Mouse (Mus musculus) heart, embryonic 13.5 days (tissue): ENCODE results near the gene Cyp2t4. TPM values are rescaled to one million over a fixed set of nuclear protein-coding genes. Genes with fewer than 3 reads are reported as not detected.

Experiments used
- ATAC-seq: fragments of 200-750 bp; cut with Nextera tagmentation; 2 replicates; pipeline ENCODE4 v1.8.0; 2017; ENCODE audit warnings: moderate TSS enrichment; ENCODE audit not compliant: insufficient number of reproducible peaks, low FRiP score, low TSS enrichment; ENCODE audit errors: extremely low read depth
- H3K27ac ChIP-seq: fragments of 300-500 bp; sonication (generic); replicated peaks from 2 replicates; pipeline ENCODE4 v1.5.1; 2015; ENCODE audit warnings: moderate library complexity, mild to moderate bottlenecking, inconsistent platforms
- H3K27me3 ChIP-seq: fragments of 300-500 bp; sonication (generic); replicated peaks from 2 replicates; pipeline ENCODE4 v1.6.1; 2015; ENCODE audit warnings: mild to moderate bottlenecking, inconsistent platforms
- H3K36me3 ChIP-seq: fragments of 300-500 bp; sonication (generic); 2 replicates; pipeline ENCODE4 v1.6.1; 2015; ENCODE audit warnings: mild to moderate bottlenecking, inconsistent platforms
- H3K4me1 ChIP-seq: fragments of 300-500 bp; sonication (generic); 2 replicates; pipeline ENCODE4 v1.6.1; 2015; ENCODE audit warnings: inconsistent platforms
- H3K4me2 ChIP-seq: fragments of 300-500 bp; sonication (generic); 2 replicates; pipeline ENCODE4 v1.6.1; 2015; ENCODE audit warnings: inconsistent platforms, mild to moderate bottlenecking, moderate library complexity
- H3K4me3 ChIP-seq: fragments of 300-500 bp; sonication (generic); 2 replicates; pipeline ENCODE4 v1.5.1; 2015; ENCODE audit warnings: moderate library complexity, mild to moderate bottlenecking, inconsistent platforms
- H3K9ac ChIP-seq: fragments of 300-500 bp; sonication (generic); 2 replicates; pipeline ENCODE4 v1.6.1; 2015; ENCODE audit warnings: inconsistent platforms, mild to moderate bottlenecking, moderate library complexity
- H3K9me3 ChIP-seq: fragments of 300-500 bp; sonication (generic); 2 replicates; pipeline ENCODE4 v1.6.1; 2016; ENCODE audit warnings: inconsistent platforms
- WGBS: fragments of 180-500 bp; shearing (Covaris S2); methylation state at CpG from one replicate; pipeline ENCODE4 v1.1.7; 2015; ENCODE audit warnings: mixed read lengths; 5-methylcytosine and 5-hydroxymethylcytosine counted together
- polyA plus RNA-seq: library from polyadenylated mRNA; unstranded; fragments of >200 nt; fragmentation: Nextera tagmentation; extraction: Ambion mirVana; gene quantifications from 2 replicates; pipeline ENCODE4 v1.2.1, GENCODE M21; 2015

The Cyp2t4 gene
- polyA plus RNA-seq, 1 experiment from 2014 or later: 0.12 TPM

DNA sequence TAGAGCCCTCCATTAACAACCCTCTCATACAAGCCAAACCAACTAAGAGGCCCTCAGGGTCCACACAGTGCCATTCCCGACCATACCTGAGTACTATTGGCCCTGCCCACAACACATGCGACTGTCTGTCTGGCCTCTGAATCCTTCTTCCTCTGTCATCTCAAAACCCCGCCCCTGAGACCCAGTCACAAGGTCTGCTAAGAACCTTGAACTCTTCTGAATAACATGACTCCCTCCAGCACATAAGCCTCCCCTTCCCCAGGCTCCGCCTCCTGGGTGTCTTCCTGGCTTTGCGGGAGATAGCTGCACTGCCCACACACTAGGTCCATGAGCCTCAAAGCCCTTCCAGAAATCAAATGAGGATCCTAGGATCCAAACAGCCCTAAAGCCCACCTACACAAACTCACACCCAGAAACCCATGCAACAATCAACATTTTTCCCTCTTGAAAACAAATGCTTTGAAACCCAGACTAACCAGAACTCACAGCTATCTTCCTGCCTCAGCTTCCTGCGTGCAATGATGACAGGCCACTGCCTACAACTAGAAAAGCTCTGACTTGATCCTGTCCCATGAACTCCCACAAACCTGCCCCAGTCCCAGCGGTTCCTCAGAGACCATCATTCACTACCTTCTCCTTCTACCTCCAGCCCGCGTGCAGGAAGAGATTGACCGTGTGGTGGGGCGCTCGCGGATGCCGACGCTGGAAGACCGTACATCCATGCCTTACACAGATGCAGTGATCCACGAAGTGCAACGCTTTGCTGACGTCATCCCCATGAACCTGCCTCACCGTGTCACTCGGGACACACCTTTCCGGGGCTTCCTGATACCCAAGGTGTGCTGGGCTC, 22.8 kb upstream of the Cyp2t4 start:
- H3K4me1 ChIP-seq: peaks cover 6% of the 10 kb centered on the region
- H3K27me3 ChIP-seq: no peaks in the 10 kb centered on the region
- H3K9me3 ChIP-seq: 0 out of 2 replicates have a peak, but pooled peaks cover 3% of the 10 kb centered on the region
- H3K27ac ChIP-seq: no peak overlapping the region
- ATAC-seq: no peak
- 83% methylated on average over 22 of the region's 22 CpGs for WGBS
- H3K4me3 ChIP-seq: no peak overlapping the region
- no peak overlapping the region for H3K4me2 ChIP-seq
- no peaks in the 10 kb centered on the region for H3K36me3 ChIP-seq
- no peak overlapping the region for H3K9ac ChIP-seq

DNA sequence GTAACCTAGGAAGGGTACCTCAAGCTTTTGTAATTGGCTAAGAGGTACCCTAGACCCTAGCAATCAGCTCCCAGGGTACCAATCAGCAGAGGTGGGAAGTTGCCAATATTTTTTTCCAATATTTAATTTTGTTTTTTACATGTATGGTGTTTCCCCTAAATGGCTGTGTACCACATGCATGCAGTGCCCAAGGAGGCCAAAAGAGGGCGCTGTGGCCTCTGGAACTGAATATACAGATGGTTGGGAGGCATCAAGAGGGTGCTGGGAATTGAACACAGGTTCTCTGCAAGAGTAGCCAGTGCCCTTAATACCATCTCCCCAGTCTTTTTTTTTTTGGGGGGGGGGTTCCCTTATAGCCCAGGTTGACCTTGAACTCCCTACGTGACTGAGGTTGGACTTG, 22.1 kb upstream of the Cyp2t4 start:
- no peaks in the 10 kb centered on the region for H3K36me3 ChIP-seq
- H3K4me1 ChIP-seq: peaks cover 6% of the 10 kb centered on the region
- H3K9ac ChIP-seq: no peak overlapping the region
- H3K4me3 ChIP-seq: no peak overlapping the region
- no peak overlapping the region for H3K4me2 ChIP-seq
- no peak for ATAC-seq
- 0 out of 2 replicates have a peak, but pooled peaks cover 3% of the 10 kb centered on the region for H3K9me3 ChIP-seq
- H3K27me3 ChIP-seq: no peaks in the 10 kb centered on the region
- no peak overlapping the region for H3K27ac ChIP-seq
- WGBS: 55% methylated on average over 2 of the region's 2 CpGs

DNA sequence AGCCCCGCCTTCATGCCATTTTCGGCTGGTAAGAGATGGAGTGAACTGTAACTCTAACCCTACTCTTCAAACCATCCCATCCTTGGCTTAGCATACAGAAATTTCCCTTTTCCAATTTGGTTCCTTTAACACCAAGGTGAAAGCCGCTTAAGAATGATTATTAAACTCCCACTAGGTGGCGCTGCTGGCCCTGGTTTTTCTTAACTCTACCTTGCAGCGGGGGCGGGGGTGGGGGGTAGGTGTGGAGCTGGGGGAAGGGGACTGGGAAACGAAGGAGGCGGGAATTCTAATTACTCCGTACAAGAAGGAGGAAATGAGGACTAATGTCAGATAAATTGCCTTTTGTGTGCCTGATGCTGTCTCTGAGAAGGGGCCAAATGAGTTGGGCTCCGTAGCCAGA, 20.9 kb upstream of the Cyp2t4 start:
- H3K9me3 ChIP-seq: 0 out of 2 replicates have a peak, but pooled peaks cover 3% of the 10 kb centered on the region
- H3K9ac ChIP-seq: no peak overlapping the region
- H3K4me1 ChIP-seq: peaks cover 6% of the 10 kb centered on the region
- no peak overlapping the region for H3K4me2 ChIP-seq
- no peaks in the 10 kb centered on the region for H3K27me3 ChIP-seq
- ATAC-seq: no peak
- H3K36me3 ChIP-seq: no peaks in the 10 kb centered on the region
- H3K4me3 ChIP-seq: no peak overlapping the region
- H3K27ac ChIP-seq: no peak overlapping the region
- 12% methylated on average over 10 of the region's 10 CpGs for WGBS

DNA sequence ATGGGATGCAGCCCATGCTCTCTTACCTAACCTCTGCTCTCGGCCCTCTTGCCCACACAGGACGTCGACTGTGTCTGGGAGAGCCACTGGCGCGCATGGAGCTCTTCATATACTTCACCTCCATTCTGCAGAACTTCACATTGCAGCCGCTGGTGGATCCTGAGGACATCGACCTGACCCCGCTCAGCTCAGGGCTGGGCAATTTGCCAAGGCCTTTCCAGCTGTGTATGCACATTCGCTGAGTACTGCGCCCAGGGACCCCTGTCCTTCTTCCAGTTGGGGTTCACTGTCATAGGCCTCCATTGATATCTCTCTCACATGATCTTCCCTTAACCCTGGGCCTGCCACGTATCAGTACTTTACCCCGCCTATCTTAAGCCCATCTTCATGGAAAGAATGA, 20.4 kb upstream of the Cyp2t4 start:
- Histone ChIP-seq H3K4me3 (no peak overlapping the region), H3K27me3 (no peaks in the 10 kb centered on the region), H3K9ac (no peak overlapping the region), H3K36me3 (no peaks in the 10 kb centered on the region), H3K27ac (no peak overlapping the region), H3K9me3 (0 out of 2 replicates have a peak, but pooled peaks cover 3% of the 10 kb centered on the region), H3K4me2 (no peak overlapping the region), H3K4me1 (peaks cover 6% of the 10 kb centered on the region)
- WGBS: 40% methylated on average over 12 of the region's 12 CpGs
- ATAC-seq: no peak

DNA sequence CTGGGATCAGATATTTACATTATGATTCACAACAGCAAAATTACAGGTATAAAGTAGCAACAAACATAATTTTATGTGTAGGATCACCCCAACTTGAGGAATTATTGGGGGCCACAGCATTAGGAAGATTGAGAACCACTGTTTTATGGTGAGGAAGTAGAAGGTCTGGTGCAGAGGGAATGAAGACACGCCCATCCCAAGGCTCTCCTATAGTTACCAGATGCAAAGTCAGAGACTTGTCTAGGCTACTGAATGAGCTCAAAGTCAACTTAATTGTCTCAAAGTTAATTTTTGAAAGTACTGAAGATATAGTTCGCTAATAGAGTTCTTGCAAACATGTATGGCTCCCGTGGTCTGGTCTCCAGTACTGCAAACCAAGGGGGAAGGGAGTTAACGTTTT, 19.8 kb upstream of the Cyp2t4 start:
- H3K36me3 ChIP-seq: no peaks in the 10 kb centered on the region
- H3K27ac ChIP-seq: no peak overlapping the region
- no peaks in the 10 kb centered on the region for H3K27me3 ChIP-seq
- 0 out of 2 replicates have a peak, but pooled peaks cover 3% of the 10 kb centered on the region for H3K9me3 ChIP-seq
- H3K4me2 ChIP-seq: no peak overlapping the region
- H3K4me1 ChIP-seq: peaks cover 6% of the 10 kb centered on the region
- no peak for ATAC-seq
- 73% methylated on average over 4 of the region's 4 CpGs for WGBS
- H3K4me3 ChIP-seq: no peak overlapping the region
- H3K9ac ChIP-seq: no peak overlapping the region

DNA sequence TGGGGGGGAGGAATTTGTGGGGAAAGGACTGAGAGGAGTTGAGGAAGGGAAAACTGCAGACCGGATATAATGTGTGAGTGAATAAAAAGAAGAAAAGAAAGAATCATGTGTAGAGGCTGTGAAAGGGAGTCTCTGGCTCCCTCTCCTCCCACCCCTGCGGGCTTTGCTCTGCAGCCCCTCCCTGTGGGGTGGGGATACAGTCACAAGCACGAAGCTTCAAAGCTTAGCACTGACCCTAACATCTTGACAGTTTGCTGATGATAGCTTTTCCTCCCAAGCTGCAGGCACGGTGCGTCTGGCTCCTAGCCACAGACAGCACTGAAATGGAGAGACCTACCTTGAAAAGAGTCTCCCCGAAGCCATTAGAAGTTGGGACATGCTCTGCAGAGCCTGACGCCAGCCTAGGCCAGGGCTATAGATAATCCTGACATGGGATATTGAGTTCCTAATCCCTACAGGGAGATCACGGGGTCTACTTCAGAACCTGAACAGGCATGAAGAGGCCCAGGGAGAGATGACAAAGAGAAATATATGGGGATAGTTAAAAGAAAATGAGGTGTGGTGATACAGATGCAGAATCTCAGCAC, 17.0 kb upstream of the Cyp2t4 start:
- WGBS: 48% methylated on average over 8 of the region's 8 CpGs
- H3K9me3 ChIP-seq: peaks cover 6% of the 10 kb centered on the region; the same call in 1 of the 2 replicates
- H3K4me1 ChIP-seq: peaks cover 6% of the 10 kb centered on the region
- H3K9ac ChIP-seq: no peak overlapping the region
- no peaks in the 10 kb centered on the region for H3K36me3 ChIP-seq
- H3K27ac ChIP-seq: no peak overlapping the region
- H3K4me2 ChIP-seq: no peak overlapping the region
- no peak overlapping the region for H3K4me3 ChIP-seq
- H3K27me3 ChIP-seq: no peaks in the 10 kb centered on the region
- ATAC-seq: no peak

DNA sequence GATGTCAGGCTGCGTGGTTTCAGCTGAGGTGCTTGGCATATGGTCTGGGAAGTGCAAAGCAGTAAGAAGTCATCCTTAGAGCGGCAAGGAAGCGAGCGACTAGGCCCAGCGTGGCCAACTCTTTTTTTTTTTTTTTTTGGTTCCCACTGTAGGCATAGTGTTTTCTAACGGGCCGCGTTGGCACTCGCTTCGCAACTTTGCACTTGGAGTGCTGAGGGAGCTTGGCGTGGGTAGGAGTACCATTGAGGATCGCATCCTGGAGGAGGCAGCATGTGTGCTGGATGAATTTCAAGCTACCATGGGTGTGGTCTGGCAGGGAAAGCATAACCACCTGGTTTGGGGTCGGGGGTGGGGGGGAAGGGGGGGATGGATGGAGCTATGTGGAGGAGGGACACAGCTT, 2.5 kb downstream of the Cyp2t4 start:
- Histone ChIP-seq H3K27ac (no peak overlapping the region), H3K27me3 (no peaks in the 10 kb centered on the region), H3K36me3 (peaks cover 35% of the 10 kb centered on the region), H3K4me3 (no peak overlapping the region), H3K9ac (no peak overlapping the region), H3K4me2 (no peak overlapping the region), H3K9me3 (no peaks in the 10 kb centered on the region), H3K4me1 (peaks cover 12% of the 10 kb centered on the region)
- 77% methylated on average over 13 of the region's 13 CpGs for WGBS
- ATAC-seq: no peak

DNA sequence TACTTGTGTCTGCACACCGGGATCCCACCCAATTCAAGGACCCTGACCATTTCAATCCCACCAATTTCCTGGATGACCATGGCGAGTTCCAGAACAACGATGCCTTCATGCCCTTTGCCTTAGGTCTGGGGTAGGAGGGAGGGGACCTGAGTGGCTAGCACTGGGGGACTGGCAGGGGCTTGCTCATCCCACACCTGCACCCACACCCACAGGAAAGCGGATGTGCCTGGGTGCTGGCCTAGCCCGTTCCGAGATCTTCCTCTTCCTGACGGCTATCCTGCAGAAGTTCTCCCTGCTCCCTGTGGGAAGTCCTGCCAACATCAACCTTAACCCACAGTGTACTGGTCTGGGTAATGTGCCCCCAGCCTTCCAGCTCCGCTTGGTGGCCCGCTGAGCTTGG, 4.7 kb downstream of the Cyp2t4 start:
- Histone ChIP-seq H3K4me1 (peaks cover 32% of the 10 kb centered on the region), H3K36me3 (peaks cover 55% of the 10 kb centered on the region), H3K4me2 (no peak overlapping the region), H3K9ac (no peak overlapping the region), H3K9me3 (no peaks in the 10 kb centered on the region), H3K27me3 (no peaks in the 10 kb centered on the region), H3K27ac (no peak overlapping the region), H3K4me3 (no peak overlapping the region)
- 90% methylated on average over 9 of the region's 9 CpGs for WGBS
- no peak for ATAC-seq

DNA sequence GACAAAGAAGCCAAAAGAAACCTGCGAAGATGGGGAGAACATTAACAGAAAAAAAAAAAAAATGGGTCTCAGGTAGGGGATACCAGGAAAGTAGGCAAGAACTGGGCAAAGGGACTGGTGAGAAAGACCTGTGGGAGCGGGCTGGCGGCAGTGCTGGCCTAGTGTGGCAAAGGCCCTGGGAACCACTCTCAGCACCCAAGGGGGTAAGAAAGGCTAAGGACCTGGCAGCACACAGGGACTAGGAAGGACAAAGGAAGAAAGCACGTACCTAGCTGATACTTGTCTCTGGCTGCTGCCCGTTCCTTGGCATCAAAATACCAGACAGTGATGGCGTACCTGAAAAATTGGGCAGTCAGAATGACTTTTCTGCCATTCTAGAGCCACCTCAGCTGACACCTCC, 5.7 kb downstream of the Cyp2t4 start:
- H3K4me3 ChIP-seq: no peak overlapping the region
- H3K36me3 ChIP-seq: peaks cover 66% of the 10 kb centered on the region
- H3K9ac ChIP-seq: no peak overlapping the region
- H3K9me3 ChIP-seq: no peaks in the 10 kb centered on the region
- WGBS: 93% methylated on average over 6 of the region's 6 CpGs
- no peak overlapping the region for H3K4me2 ChIP-seq
- no peak for ATAC-seq
- H3K4me1 ChIP-seq: peaks cover 40% of the 10 kb centered on the region
- no peak overlapping the region for H3K27ac ChIP-seq
- no peaks in the 10 kb centered on the region for H3K27me3 ChIP-seq

DNA sequence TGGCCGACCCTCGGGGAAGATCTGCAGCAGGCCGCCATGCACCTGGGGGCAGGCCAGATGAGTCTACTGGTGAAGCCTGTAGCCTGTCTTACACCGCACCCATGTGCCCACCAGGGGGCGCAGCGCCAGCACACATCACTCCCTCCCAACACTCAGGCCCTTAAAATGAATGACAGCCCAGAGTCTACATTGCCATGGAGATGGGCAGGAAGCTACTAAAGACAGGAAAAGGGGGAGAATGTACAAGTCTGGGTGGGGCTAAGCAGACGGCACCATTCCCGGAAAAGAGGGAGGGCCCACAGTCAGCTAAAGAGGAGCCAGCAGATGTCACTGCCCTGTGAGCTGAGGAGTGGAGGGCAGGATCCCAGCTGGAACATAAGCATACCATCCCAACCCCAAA, 6.4 kb downstream of the Cyp2t4 start:
- no peak overlapping the region for H3K4me2 ChIP-seq
- H3K9me3 ChIP-seq: no peaks in the 10 kb centered on the region
- H3K4me3 ChIP-seq: no peak overlapping the region
- WGBS: 16% methylated on average over 8 of the region's 8 CpGs
- peaks cover 72% of the 10 kb centered on the region for H3K36me3 ChIP-seq
- no peak overlapping the region for H3K27ac ChIP-seq
- peak; percentile 72 for ATAC-seq
- peaks cover 46% of the 10 kb centered on the region for H3K4me1 ChIP-seq
- H3K27me3 ChIP-seq: no peaks in the 10 kb centered on the region
- H3K9ac ChIP-seq: no peak overlapping the region

DNA sequence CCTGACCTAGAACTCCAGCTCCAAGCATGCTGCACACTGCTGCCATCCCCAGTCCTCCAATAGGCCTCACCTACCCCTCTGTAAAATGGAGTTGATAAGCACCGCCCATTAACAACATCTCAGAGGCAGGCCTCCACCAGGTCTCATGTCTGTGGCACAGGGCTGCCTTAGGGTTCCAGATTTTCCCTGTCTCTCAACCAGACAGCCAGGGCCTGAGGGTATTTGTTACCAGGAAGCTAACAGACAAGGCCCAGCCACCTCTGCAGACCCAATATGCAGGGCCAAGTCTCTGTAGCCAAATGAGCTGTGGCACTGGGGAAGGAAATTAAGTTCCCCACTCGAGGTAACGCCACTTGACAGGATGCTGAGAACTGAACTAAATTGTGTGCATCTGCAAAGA, 7.4 kb downstream of the Cyp2t4 start:
- WGBS: 85% methylated on average over 3 of the region's 3 CpGs
- Histone ChIP-seq H3K4me2 (no peak overlapping the region), H3K9ac (no peak overlapping the region), H3K27ac (no peak overlapping the region; the same call in 1 of the 2 replicates), H3K27me3 (no peaks in the 10 kb centered on the region), H3K9me3 (no peaks in the 10 kb centered on the region), H3K4me1 (peaks cover 55% of the 10 kb centered on the region), H3K4me3 (no peak overlapping the region), H3K36me3 (peaks cover 72% of the 10 kb centered on the region)
- no peak for ATAC-seq

DNA sequence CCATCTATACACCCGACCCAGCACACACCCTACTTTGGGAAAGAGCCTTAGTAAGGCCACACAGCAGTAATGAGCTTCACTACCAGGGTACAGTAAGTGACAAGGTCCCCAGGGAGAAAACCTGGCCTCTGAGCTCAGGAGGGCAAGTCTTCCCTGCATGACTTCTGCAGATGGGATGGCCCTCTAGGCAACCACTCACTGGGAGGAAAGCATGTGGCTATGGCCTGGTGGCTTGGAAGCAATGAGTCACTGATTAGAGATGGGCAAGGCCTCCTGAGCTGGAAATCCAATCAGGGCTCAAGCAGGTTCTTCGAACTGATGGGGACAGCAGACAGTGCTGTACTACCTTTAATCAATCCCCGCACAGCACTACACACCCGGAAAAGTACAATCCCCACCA, 8.2 kb downstream of the Cyp2t4 start:
- Histone ChIP-seq H3K4me2 (no peak overlapping the region), H3K36me3 (peaks cover 72% of the 10 kb centered on the region), H3K27me3 (no peaks in the 10 kb centered on the region), H3K4me1 (peaks cover 55% of the 10 kb centered on the region), H3K27ac (no peak overlapping the region), H3K9me3 (no peaks in the 10 kb centered on the region), H3K9ac (0 out of 2 replicates have a peak overlapping the region, but pooled peaks have one; percentile 33), H3K4me3 (no peak overlapping the region)
- ATAC-seq: no peak
- WGBS: 64% methylated on average over 4 of the region's 4 CpGs
